Mouse (Mus musculus) limb, embryonic 15.5 days (tissue): Measurements from ENCODE around the gene Mindy1. TPM values are rescaled to one million over a fixed set of nuclear protein-coding genes. Genes with fewer than 3 reads are reported as not detected.
A peak's percentile ranks its signal among the peaks of the same experiment; 100 is the strongest.

Experiments used
- ATAC-seq: fragments of 200-750 bp; cut with Nextera tagmentation; 2 replicates; pipeline ENCODE4 v1.8.0; 2017; ENCODE audit warnings: low read depth, moderate TSS enrichment; ENCODE audit not compliant: insufficient number of reproducible peaks, low FRiP score, low TSS enrichment
- H3K27ac ChIP-seq: fragments of 300-500 bp; sonication (generic); 2 replicates; pipeline ENCODE4 v1.5.1; 2015; ENCODE audit warnings: moderate library complexity, mild to moderate bottlenecking, inconsistent platforms
- H3K27me3 ChIP-seq: fragments of 300-500 bp; sonication (generic); 2 replicates; pipeline ENCODE4 v1.6.1; 2015; ENCODE audit warnings: inconsistent platforms
- H3K36me3 ChIP-seq: fragments of 300-500 bp; sonication (generic); 2 replicates; pipeline ENCODE4 v1.6.1; 2015; ENCODE audit warnings: inconsistent platforms
- H3K4me1 ChIP-seq: fragments of 300-500 bp; sonication (generic); 2 replicates; pipeline ENCODE4 v1.6.1; 2015; ENCODE audit warnings: inconsistent platforms
- H3K4me2 ChIP-seq: fragments of 300-500 bp; sonication (generic); 2 replicates; pipeline ENCODE4 v1.6.1; 2015; ENCODE audit warnings: mild to moderate bottlenecking, inconsistent platforms
- H3K4me3 ChIP-seq: fragments of 300-500 bp; sonication (generic); 2 replicates; pipeline ENCODE4 v1.5.1; 2015; ENCODE audit warnings: mild to moderate bottlenecking, inconsistent platforms
- H3K9ac ChIP-seq: fragments of 300-500 bp; sonication (generic); 2 replicates; pipeline ENCODE4 v1.6.1; 2015; ENCODE audit warnings: inconsistent platforms
- H3K9me3 ChIP-seq: fragments of 300-500 bp; sonication (generic); 2 replicates; pipeline ENCODE4 v1.6.1; 2016; ENCODE audit warnings: inconsistent platforms
- WGBS: fragments of 180-500 bp; shearing (Covaris S2); methylation state at CpG from one replicate; pipeline ENCODE4 v1.1.7; 2015; 5-methylcytosine and 5-hydroxymethylcytosine counted together
- polyA plus RNA-seq: library from polyadenylated mRNA; unstranded; fragments of >200 nt; fragmentation: Nextera tagmentation; extraction: Ambion mirVana; gene quantifications from 2 replicates; pipeline ENCODE4 v1.2.1, GENCODE M21; 2015

The Mindy1 gene
- polyA plus RNA-seq, result 49.8 and 53.1 TPM in 2 replicates

- peak within 1 kb of the TSS; percentile 74 for H3K4me2 ChIP-seq
- WGBS, result under 1% methylated on average over 53 of the region's 53 CpGs
- no peaks in the 10 kb centered on the region for H3K36me3 ChIP-seq
- H3K4me1 ChIP-seq, result peaks cover 24% of the 10 kb centered on the region
- H3K27me3 ChIP-seq, result no peaks in the 10 kb centered on the region
- H3K27ac ChIP-seq, result peak within 1 kb of the TSS; percentile 94
- H3K4me3 ChIP-seq, result peak within 1 kb of the TSS; percentile 64
- H3K9me3 ChIP-seq, result no peaks in the 10 kb centered on the region
- peak; percentile 90 for ATAC-seq
- peak within 1 kb of the TSS; percentile 85 for H3K9ac ChIP-seq
Observed at GRCm38 (mm10) chr3:95281216-95282126, at the start of gene Mindy1, which contains the start of gene Prune1. Gene Mindy1 (plus strand): TSS chr3:95281345. Gene Prune1 (minus strand): TSS chr3:95282076.

DNA sequence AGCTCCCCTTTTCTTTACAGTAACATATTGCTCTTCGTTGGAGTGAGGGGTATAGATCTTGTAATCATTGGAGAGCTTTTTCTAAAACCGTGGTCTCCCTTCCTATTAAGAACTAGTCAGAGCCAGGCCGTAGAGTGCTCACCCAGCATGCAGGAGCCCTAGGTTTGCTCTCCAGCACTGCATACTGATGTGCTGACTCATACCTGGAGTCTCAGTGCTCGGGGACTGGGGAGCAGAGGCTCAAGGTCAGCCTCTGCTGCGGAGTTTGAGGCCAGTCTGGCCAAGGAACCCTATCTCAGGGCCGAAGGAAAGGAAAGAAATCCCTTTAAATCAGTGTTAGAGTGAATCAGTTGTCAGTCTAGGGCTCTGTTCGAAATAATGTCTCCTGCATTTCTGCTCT, 48.4 kb upstream of the Mindy1 start:
- Histone ChIP-seq H3K4me3 (no peak overlapping the region), H3K4me2 (no peak overlapping the region), H3K4me1 (peaks cover 24% of the 10 kb centered on the region), H3K9ac (no peak overlapping the region), H3K27ac (no peak overlapping the region), H3K27me3 (no peaks in the 10 kb centered on the region), H3K9me3 (no peaks in the 10 kb centered on the region), H3K36me3 (peaks cover 65% of the 10 kb centered on the region)
- WGBS, result 86% methylated on average over 7 of the region's 7 CpGs
- no peak for ATAC-seq

GRCm38 (mm10) chr3:95233303-95233980, 47.7 kb upstream of the Mindy1 start:
- H3K9ac ChIP-seq, result no peak overlapping the region
- no peak for ATAC-seq
- no peak overlapping the region for H3K4me3 ChIP-seq
- H3K36me3 ChIP-seq, result peaks cover 72% of the 10 kb centered on the region
- H3K9me3 ChIP-seq, result no peaks in the 10 kb centered on the region
- no peaks in the 10 kb centered on the region for H3K27me3 ChIP-seq
- H3K4me2 ChIP-seq, result no peak overlapping the region
- WGBS, result 79% methylated on average over 16 of the region's 16 CpGs
- H3K27ac ChIP-seq, result no peak overlapping the region
- peaks cover 24% of the 10 kb centered on the region for H3K4me1 ChIP-seq

- H3K9me3 ChIP-seq, result no peaks in the 10 kb centered on the region
- no peak overlapping the region for H3K9ac ChIP-seq
- H3K4me1 ChIP-seq, result peaks cover 17% of the 10 kb centered on the region
- H3K36me3 ChIP-seq, result peaks cover 72% of the 10 kb centered on the region
- H3K27me3 ChIP-seq, result no peaks in the 10 kb centered on the region
- 77% methylated on average over 23 of the region's 23 CpGs for WGBS
- ATAC-seq, result no peak
- no peak overlapping the region for H3K4me2 ChIP-seq
- H3K27ac ChIP-seq, result no peak overlapping the region
- no peak overlapping the region for H3K4me3 ChIP-seq
Observed at GRCm38 (mm10) chr3:95235386-95236301, 45.5 kb upstream of the Mindy1 start.

GRCm38 (mm10) chr3:95237541-95238099, 43.5 kb upstream of the Mindy1 start:
- H3K27ac ChIP-seq, result no peak overlapping the region
- no peak overlapping the region for H3K4me3 ChIP-seq
- H3K27me3 ChIP-seq, result no peaks in the 10 kb centered on the region
- H3K4me1 ChIP-seq, result peaks cover 6% of the 10 kb centered on the region; the same call in 1 of the 2 replicates
- no peak for ATAC-seq
- WGBS, result 83% methylated on average over 8 of the region's 8 CpGs
- no peak overlapping the region for H3K9ac ChIP-seq
- no peak overlapping the region for H3K4me2 ChIP-seq
- H3K9me3 ChIP-seq, result no peaks in the 10 kb centered on the region
- peaks cover 59% of the 10 kb centered on the region for H3K36me3 ChIP-seq

DNA sequence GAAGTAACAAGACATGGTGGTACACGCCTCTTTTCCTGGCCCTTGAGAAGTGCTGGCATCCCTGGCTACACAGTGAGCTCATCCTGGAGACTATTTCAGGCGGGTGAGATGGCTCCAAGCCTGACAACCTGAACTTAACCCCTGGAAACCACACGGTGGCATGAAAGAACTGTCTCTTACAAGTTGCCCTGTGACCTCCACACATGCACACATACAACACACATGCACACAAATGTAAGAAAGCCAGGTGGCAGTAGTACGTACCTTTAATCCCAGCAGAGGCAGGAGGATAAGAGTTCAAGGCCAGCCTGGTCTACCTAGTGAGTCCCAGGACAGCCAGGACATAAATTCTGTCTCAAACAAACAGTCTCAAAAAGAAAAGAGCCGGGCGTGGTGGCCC, 42.1 kb upstream of the Mindy1 start:
- WGBS, result 88% methylated on average over 6 of the region's 6 CpGs
- H3K36me3 ChIP-seq, result peaks cover 46% of the 10 kb centered on the region
- no peak for ATAC-seq

GRCm38 (mm10) chr3:95239971-95240370, 41.2 kb upstream of the Mindy1 start:
- no peak for ATAC-seq
- 83% methylated on average over 12 of the region's 12 CpGs for WGBS
- H3K36me3 ChIP-seq, result peaks cover 37% of the 10 kb centered on the region

More for the DNA sequence above, 42.1 kb upstream of the Mindy1 start:
- Histone ChIP-seq H3K4me3 (no peak overlapping the region), H3K27ac (no peak overlapping the region), H3K9me3 (no peaks in the 10 kb centered on the region), H3K4me2 (no peak overlapping the region), H3K4me1 (peaks cover 6% of the 10 kb centered on the region; the same call in 1 of the 2 replicates), H3K27me3 (no peaks in the 10 kb centered on the region), H3K9ac (no peak overlapping the region)

GRCm38 (mm10) chr3:95240900-95241299, 40.2 kb upstream of the Mindy1 start:
- no peak overlapping the region for H3K27ac ChIP-seq
- H3K4me2 ChIP-seq, result 0 out of 2 replicates have a peak overlapping the region, but pooled peaks have one; percentile 12
- H3K27me3 ChIP-seq, result no peaks in the 10 kb centered on the region

More at GRCm38 (mm10) chr3:95239971-95240370, 41.2 kb upstream of the Mindy1 start:
- Histone ChIP-seq H3K9ac (no peak overlapping the region), H3K4me2 (no peak overlapping the region), H3K9me3 (no peaks in the 10 kb centered on the region), H3K27ac (no peak overlapping the region), H3K4me3 (no peak overlapping the region), H3K4me1 (peaks cover 6% of the 10 kb centered on the region; the same call in 1 of the 2 replicates), H3K27me3 (no peaks in the 10 kb centered on the region)

DNA sequence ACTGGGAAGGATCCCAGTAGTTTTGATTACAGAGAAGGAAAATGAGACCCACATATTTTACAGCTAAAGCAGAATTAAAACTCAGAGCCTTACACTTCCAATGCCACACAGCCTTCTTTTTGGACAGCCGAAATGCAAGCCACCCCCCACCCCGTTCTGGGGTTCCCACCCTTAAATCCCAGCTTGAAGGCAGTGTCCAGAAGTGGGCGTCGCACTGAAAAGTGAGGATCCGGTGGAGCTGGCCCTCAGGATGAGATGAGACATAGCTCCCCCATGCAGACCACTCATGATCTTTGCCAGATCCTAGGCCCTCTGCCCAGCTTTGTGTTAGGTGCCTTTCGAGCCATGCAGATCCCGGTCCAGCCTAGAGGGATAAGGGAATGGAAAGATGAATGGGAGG, 39.6 kb upstream of the Mindy1 start, which contains the start of gene Gm128:
Gene Gm128 (minus strand): TSS at position 101 of the 400 bp plus-strand sequence.
- 0 out of 2 replicates have a peak within 1 kb of the TSS, but pooled peaks have one; percentile 12 for H3K4me2 ChIP-seq
- H3K4me3 ChIP-seq, result peak within 1 kb of the TSS; percentile 8
- H3K9me3 ChIP-seq, result no peaks in the 10 kb centered on the region
- no peak within 1 kb of the TSS for H3K27ac ChIP-seq
- H3K27me3 ChIP-seq, result no peaks in the 10 kb centered on the region
- H3K36me3 ChIP-seq, result peaks cover 22% of the 10 kb centered on the region
- ATAC-seq, result no peak
- H3K4me1 ChIP-seq, result peaks cover 6% of the 10 kb centered on the region; the same call in 1 of the 2 replicates
- WGBS, result 72% methylated on average over 7 of the region's 7 CpGs
- no peak within 1 kb of the TSS for H3K9ac ChIP-seq

More at GRCm38 (mm10) chr3:95240900-95241299, 40.2 kb upstream of the Mindy1 start:
- Histone ChIP-seq H3K36me3 (peaks cover 28% of the 10 kb centered on the region), H3K9me3 (no peaks in the 10 kb centered on the region), H3K9ac (no peak overlapping the region), H3K4me3 (peak overlapping the region; percentile 8), H3K4me1 (peaks cover 6% of the 10 kb centered on the region; the same call in 1 of the 2 replicates)
- WGBS, result 30% methylated on average over 17 of the region's 17 CpGs
- ATAC-seq, result no peak

DNA sequence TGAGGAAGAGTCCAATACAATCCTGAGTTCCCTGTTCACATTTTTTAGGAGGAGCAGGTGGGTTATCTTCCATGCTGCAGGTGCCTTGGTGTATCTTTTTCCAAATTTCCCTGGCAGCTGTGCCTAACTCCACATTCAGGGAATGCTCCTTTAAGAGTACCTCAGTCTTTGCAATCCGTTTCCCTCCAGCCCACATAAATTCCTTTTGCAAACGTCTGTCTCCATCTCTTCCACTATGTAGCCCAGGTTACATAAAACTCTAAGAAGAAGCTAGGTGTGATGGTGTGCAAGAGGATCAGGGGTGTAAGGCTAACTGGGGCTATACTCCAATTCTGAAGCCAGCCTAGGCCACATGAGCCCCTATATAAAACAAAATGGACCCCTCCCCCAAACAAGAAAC, 38.1 kb upstream of the Mindy1 start:
- Histone ChIP-seq H3K4me2 (no peak overlapping the region), H3K4me3 (no peak overlapping the region), H3K36me3 (peaks cover 6% of the 10 kb centered on the region), H3K9me3 (no peaks in the 10 kb centered on the region), H3K27me3 (no peaks in the 10 kb centered on the region), H3K4me1 (peaks cover 6% of the 10 kb centered on the region; the same call in 1 of the 2 replicates), H3K9ac (no peak overlapping the region), H3K27ac (no peak overlapping the region)
- WGBS, result 63% methylated on average over 2 of the region's 2 CpGs
- ATAC-seq, result no peak
